Mouse (Mus musculus) bone marrow, adult 2 months (tissue): ENCODE data around the gene Pcf11.

Experiments
- CTCF ChIP-seq: fragments of 200-500 bp; IDR thresholded peaks from 2 replicates; pipeline ENCODE4 v1.5.1; 2011; ENCODE audit warnings: low read length, control low read depth; ENCODE audit not compliant: control insufficient read depth, insufficient read depth
- POLR2A ChIP-seq: fragments of 200-500 bp; IDR thresholded peaks from 2 replicates; pipeline ENCODE4 v1.6.1; 2011; ENCODE audit warnings: low read depth, mild to moderate bottlenecking, control low read depth, low read length, borderline replicate concordance; ENCODE audit not compliant: control insufficient read depth

DNA sequence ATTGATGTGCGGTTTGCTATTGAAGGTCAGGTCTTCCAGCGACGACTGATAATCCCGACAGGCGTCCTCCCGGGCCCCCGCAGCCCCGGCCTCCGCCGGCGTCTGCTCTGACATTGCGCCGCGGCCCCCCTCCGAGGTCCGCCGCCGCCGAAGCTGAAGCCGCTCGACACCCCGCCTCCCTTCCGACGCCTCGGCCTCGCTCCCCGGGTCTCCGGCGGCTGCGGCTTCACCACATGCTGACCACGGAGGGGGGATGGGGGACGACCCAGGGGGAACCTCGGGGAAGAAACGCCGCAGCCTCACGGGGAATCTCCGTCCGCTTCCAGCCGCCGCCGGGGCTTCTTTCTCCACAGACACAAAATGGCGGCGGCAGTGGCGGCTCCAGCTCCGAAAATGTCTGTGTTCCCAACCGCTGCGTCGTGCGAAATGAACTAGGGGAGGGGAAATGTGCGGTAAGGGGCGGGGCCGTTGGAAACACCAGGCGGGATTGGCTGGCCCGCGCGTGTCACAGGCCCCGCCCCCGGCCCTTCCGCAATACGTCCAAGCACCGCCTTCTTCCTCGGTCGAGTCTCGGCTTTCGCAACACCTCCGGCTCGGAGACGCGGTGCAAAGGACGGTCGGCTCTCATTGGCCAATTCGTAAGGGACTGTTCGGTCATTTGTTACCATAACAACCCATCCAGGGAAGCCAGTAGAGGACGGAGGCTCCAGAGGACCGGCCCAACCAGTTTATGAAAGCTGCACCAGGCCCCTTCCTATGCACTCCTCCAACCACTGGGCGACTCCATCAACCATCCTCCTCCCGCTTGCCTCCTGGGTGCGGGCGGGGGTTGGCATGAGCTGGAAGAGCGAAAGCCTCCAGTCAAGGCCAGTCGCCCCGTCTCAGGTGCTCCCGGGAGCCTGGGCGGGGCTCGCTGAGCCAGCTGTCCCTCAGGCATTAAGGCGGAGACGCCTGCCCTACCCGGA, at the start of gene Pcf11:
- TF ChIP-seq CTCF, result no peak
- peak; percentile 96 for TF ChIP-seq POLR2A
